Mouse (Mus musculus) ES-E14 (cell line): ENCODE results near the gene Utp3.

Experiments
- CHD2 ChIP-seq: IDR thresholded peaks from 2 replicates; pipeline ENCODE4 v1.6.1; 2014; ENCODE audit warnings: mild to moderate bottlenecking, low read depth, low read length, inconsistent platforms
- MAFK ChIP-seq: IDR thresholded peaks from 2 replicates; pipeline ENCODE4 v1.6.1; 2014; ENCODE audit warnings: mild to moderate bottlenecking, low read depth, low read length, inconsistent platforms; ENCODE audit not compliant: insufficient read depth

GRCm38 (mm10) chr5:88562863-88563780, 8.9 kb downstream of the Utp3 start:
- TF ChIP-seq MAFK (no peak), CHD2 (no peak)
